Mouse (Mus musculus) brain, adult 10 weeks (tissue): ENCODE data around the gene Gucy2e. TPM values are rescaled to one million over a fixed set of nuclear protein-coding genes. Genes with fewer than 3 reads are reported as not detected.

Experiments
- polyA plus RNA-seq: library from polyadenylated mRNA; stranded (reverse); fragments of 350-450 nt; fragmentation: Illumina TruSeq; extraction: RNeasy Lipid Tissue Mini Kit (QIAGEN cat#74804); gene quantifications from one replicate; pipeline ENCODE4 v1.2.3, GENCODE M21; 2015; ENCODE audit warnings: low read depth, low replicate concordance

Gucy2e gene
- 1.1 TPM for polyA plus RNA-seq

DNA sequence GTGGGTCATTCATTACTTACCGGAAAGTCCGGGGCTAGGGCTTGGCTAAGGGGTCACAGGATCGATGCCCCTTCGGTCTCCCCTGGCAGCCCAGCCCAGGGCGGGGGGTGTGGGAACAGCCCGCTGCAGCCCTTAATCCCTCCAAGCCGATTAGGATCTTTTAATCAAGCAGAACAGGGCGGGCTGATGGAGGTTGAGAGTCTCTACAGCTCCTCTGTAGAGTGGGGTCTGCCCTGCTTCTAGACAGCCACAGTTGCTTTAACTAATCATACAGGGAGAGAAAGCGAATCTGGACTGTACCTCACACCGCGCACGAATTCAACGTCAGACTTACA, at the start of gene Gucy2e:
Gene Gucy2e (minus strand): TSS at position 111 of the 335 bp plus-strand sequence.

DNA sequence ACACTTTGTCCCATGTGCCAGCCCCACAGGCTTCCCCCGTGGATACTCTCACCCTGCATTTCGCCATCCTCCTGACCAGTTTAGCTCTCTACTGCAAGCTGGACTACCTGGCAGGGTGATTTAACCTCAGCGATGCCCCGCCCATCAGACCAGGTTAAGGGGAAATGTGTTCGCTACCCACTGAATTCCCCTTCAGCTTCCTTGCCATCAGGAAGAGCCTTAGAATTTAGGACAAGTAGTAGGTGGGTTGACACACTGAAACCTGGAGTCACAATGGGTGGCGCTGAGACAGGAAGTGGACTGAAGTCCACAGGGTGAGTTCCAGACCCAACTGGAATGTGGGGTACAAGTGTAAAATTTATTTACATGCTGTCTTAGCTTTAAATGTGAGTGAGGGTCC, 39.1 kb downstream of the Gucy2e start, which contains the start of gene Alox8:
Gene Alox8 (minus strand): TSS at position 101 of the 400 bp plus-strand sequence.

Other genes starting within 250 kb of the Gucy2e start
- 11.4 TPM for gene Pfas, start 228.6 kb downstream of the Gucy2e start, polyA plus RNA-seq
- 35.5 TPM for gene Ctc1, start 221.1 kb downstream of the Gucy2e start, polyA plus RNA-seq
- 0.54 TPM for gene Aurkb, start 191.4 kb downstream of the Gucy2e start, polyA plus RNA-seq
- 25.8 TPM for gene Borcs6, start 177.3 kb downstream of the Gucy2e start, polyA plus RNA-seq
- gene Tmem107, start 166.2 kb downstream of the Gucy2e start, polyA plus RNA-seq, result 25.6 TPM
- gene Vamp2, start 148.5 kb downstream of the Gucy2e start, polyA plus RNA-seq, result 1,029 TPM
- 47.8 TPM for gene Per1, start 141.8 kb downstream of the Gucy2e start, polyA plus RNA-seq
- gene Hes7, start 116.6 kb downstream of the Gucy2e start, polyA plus RNA-seq, result 0.58 TPM
- gene 9130213A22Rik, start 114.4 kb downstream of the Gucy2e start, polyA plus RNA-seq, result 0.67 TPM
- gene Aloxe3, start 111.1 kb downstream of the Gucy2e start, polyA plus RNA-seq, result 3.9 TPM
- gene Alox12b, start 80.0 kb downstream of the Gucy2e start, polyA plus RNA-seq, result 4.0 TPM
- gene Alox8, start 39.2 kb downstream of the Gucy2e start, polyA plus RNA-seq, result 3.5 TPM
- 16.5 TPM for gene Cntrob, start 86.7 kb upstream of the Gucy2e start, polyA plus RNA-seq
- gene Trappc1, start 86.9 kb upstream of the Gucy2e start, polyA plus RNA-seq, result 92.5 TPM
- 83.2 TPM for gene Kcnab3, start 89.2 kb upstream of the Gucy2e start, polyA plus RNA-seq
- 217 TPM for gene Rnf227, start 103.4 kb upstream of the Gucy2e start, polyA plus RNA-seq
- 218 TPM for gene Chd3, start 132.4 kb upstream of the Gucy2e start, polyA plus RNA-seq
- gene Naa38, start 158.5 kb upstream of the Gucy2e start, polyA plus RNA-seq, result 175 TPM
- 37.8 TPM for gene Cyb5d1, start 158.6 kb upstream of the Gucy2e start, polyA plus RNA-seq
- 2.1 TPM for gene Tmem88, start 161.2 kb upstream of the Gucy2e start, polyA plus RNA-seq
- 8.6 TPM for gene Kdm6b, start 176.6 kb upstream of the Gucy2e start, polyA plus RNA-seq